Mouse (Mus musculus) fat pad, adult 2 months (tissue): Measurements from ENCODE around the gene Ctdspl.

Source experiments
- DNase-seq: peaks from one replicate; pipeline ENCODE4 v3.0.0-alpha.2; 2011; ENCODE audit warnings: low read depth, low spot score; ENCODE audit errors: extremely low read depth

Gene Ctdspl

DNA sequence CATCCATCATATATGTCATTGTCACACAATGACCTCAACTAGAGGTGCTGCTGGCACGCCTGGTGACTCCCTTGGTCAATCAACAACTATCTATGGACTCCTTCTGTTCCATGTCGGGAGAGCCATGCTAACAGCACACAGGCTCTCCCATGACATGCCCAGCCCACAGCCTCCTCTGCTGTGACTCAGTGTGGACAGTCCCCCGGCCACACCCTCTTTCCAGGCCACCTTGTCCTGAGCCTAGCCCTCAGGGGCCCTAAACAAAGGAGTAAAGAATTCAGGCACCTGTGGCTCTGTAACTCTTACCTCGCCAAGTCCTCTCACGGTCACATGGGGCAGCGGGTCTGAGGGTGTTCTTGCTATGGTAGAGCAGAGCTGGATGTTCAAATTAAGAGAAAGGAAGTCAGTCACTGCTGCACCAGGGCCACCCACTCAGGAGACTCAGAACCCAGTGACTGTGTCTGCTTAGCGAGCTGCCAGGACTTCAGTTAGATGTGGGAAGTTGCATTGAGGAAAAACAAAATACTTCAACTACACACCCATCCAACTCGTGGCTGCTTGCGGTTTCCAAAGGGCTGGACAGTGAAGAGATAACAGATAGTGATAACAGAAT, 127.8 kb downstream of the Ctdspl start:
- no peak for DNase-seq

GRCm38 (mm10) chr9:119055336-119055735, 129.1 kb downstream of the Ctdspl start:
- DNase-seq, result no peak

GRCm38 (mm10) chr9:119058245-119058644, 132.0 kb downstream of the Ctdspl start:
- no peak for DNase-seq

DNA sequence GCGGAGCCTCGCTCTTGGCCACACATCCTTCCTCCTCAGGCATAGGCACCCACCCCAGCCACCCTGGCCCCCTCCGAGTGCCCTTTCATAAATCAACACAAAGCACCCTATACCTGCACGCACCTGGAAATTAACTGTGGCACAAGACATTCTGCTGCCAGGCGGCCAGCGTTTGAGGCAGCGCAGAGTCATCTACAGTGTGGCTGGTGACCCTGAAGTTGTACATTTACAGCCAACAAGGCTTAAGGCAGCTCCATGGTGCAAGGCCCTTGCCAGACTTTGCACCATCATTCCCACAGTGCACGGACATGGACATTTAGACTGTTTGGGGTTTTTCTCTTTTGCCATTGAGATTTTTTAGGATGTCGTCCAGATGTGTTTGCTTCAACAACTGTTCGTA, 134.4 kb downstream of the Ctdspl start:
- no peak for DNase-seq

DNA sequence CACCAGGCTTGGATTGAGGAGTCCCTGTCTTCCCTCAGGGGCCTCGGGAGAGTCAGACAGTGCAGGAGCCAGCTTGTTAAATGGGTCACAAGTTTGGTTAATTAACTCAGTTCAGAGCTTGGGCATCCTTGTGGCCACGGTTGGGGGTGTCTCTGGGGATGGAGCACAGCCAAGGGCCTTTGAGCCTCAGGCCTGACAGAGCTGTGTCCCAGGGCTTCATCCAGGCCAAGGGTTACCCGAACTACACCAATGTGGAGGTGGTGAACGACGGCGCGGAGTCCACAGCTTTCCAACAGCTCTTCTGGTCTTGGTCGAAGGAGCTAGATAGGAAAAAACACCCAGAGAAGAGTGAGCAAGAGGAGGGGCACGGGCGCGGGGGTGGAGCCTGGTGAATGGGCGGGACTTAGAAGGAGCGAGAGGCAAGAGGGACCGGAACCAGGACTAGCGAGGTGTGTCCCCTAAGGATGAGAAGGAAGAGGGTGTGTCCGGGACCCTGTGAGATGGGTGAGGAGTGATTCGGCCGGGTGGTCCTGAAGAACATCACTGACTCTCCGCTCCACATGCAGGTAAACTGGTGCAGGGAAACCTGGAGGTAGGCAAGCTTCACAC, 136.9 kb downstream of the Ctdspl start:
- no peak for DNase-seq

DNA sequence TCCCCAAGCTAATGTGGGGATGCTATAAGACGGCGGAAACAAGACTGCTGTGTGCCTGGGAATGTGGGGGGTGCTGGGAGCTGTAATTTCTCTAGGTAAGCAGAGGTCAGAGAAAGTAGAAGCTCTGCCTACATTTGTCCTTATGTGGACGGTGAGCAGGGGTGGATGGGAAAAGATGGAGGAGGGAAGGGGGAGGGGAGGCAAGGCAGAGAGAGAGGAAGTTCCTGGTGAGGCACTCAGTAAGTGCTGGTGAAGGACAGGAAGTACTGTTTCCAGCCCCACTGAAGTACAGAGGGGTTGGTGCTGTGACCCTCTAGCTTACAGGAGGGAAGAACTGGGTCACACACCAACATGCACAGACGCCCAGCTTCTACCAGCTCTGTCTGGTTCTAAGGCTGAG, 138.0 kb downstream of the Ctdspl start:
- DNase-seq, result no peak

GRCm38 (mm10) chr9:119067601-119068000, 141.3 kb downstream of the Ctdspl start:
- DNase-seq, result no peak

DNA sequence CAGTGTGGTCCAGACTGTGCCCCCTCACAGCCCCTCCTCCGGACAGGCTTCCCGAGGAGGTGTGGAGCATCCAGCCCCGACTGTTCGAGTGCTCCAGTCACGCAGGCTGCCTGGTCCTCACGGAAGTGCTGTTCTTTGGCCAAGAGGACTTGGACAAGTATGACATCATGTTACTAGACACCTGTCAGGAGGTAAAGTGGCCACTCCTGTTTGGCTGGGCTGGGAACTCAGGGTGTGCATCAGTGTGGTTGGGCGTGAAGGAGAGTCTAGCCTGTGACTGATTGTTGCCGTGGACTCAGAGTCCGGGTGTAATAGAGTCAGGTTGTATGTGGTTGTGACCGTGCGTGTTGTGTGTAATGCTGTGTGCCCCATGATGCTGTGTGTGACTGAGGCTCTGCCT, 142.0 kb downstream of the Ctdspl start:
- no peak for DNase-seq

GRCm38 (mm10) chr9:119070173-119070825, 144.0 kb downstream of the Ctdspl start:
- no peak for DNase-seq

DNA sequence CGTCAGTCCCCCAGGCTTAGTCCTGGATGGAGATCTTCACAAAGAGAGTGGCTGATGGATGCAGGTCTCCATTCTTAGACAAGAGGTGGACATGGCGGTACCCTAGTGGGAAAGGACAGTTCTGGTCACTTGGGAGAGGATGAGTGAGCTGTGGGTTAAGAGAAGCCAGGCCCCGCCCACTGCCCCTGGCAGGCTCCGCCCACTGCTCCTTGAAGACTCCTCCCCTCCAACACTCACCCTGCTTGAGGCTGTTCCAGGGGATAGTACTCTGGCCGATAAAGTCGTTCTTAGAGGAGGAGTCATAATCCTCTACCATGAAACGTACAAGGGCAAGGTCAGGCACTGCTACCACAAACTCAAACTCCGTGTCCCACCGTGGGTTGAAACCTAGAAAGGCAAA, 145.5 kb downstream of the Ctdspl start:
- no peak for DNase-seq

- DNase-seq, result no peak
These were observed 147.1 kb downstream of the Ctdspl start for GRCm38 (mm10) chr9:119073184-119073895.

DNA sequence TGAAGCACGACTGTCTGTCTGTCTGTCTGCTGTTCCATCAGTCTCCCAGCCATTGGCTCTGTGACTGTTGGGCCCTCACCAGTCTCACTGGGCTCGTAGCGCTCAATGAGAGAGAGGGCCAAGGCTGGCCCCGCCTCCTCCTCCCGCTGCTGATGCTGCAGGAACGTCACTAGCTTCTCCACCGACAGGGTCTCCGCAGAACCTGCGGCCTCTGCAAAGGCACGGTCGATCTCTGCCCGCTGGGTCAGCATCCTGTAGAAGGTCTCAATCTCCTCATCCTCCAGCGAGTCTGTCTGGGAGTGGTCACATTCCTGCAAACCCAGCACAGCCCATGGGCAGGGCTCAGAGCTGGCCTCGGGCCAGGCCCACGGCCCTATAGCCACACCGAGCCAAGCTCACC, 149.4 kb downstream of the Ctdspl start:
- no peak for DNase-seq

GRCm38 (mm10) chr9:119080040-119080675, 153.9 kb downstream of the Ctdspl start:
- no peak for DNase-seq

- no peak for DNase-seq
These were observed 155.8 kb downstream of the Ctdspl start for GRCm38 (mm10) chr9:119082039-119082438.

GRCm38 (mm10) chr9:119082656-119083430, 156.6 kb downstream of the Ctdspl start:
- DNase-seq, result no peak

DNA sequence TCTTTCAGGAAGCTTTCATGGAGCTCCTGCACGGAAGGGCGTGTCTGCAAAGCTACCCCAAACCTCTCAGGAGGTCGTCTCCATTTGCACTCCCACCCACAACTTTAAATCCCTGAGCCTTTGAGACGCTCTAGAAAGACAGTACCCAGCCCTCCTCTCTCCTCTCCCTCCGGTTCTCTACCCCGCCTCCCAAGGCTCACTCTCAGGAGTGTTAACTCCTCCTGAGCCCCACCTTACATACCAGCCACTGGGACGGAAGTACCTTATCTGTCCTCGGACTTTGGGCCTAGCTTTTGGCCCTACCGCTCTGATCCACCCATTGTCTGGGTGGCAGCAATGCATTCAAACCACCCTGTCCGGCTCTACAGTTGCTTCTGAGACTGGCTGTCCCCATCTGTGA, 157.7 kb downstream of the Ctdspl start:
- DNase-seq, result no peak

DNA sequence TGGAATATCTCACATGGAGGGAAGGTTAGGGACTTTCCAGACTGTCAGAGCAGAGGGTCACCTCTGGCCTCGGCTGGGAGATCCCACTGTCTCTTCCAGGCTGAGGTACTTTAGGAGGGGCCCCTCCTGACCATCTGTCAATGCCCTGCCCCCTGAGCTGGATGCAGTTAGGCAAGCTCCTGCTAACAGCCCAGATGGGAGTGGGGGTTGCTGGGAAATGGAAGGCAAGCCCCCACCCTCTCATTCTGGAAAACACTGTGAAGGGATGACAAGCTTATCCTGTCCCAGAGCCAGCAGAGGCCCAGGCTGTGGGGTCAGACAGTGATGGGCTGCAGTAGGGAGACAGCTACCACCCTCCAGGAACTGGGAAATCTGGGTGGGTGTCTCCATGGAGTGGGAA, 160.2 kb downstream of the Ctdspl start:
- no peak for DNase-seq

DNA sequence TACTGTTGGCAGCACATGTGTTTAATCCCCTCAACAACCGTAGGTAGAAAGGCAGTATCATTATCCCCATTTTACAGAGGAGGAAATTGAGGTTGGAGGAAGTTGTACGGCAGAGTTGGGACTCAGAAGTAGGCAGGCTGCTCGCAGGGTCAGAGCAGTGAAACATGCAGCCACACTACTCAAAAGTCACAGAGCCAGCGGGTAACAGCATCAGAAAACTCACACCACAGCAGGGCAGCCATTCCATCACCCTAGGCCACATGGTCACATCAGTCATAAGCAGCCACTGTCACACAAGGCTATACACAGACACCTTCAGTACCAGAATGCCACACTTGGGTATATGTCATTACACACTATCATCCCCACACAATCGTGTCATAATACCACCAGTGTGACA, 161.1 kb downstream of the Ctdspl start:
- no peak for DNase-seq

DNA sequence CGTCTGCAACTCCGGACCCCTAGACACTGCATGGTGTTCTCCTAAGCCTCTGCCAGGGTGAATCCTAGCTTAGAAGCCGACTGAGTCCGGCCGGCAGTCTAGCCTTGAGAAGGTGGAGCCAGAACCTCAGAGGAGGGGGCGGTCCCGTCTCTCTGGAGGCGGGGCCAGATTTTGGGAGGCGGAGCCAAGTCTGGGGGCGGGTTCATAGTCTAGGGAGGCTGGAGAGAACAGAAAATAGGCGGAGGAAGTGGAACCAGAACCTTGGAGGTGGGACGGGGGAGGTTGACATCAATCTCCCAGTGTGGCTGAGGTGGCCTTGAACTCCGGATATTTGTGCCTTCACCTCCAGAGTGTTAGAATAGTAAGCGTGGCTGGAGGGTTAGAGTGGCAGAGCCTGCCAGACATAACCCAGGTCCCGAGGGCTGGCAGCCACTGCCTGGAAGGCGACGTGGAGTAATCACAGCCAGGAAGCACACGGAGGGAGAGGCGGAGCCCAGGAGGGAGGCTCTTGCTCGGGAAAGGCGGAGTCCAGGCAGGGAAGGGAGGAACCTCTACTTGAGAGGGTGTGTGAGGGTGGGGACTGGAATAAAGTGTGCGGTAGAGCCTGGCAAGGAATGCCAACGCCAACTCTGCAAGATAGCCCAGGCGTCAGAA, 162.0 kb downstream of the Ctdspl start:
- DNase-seq, result no peak

DNA sequence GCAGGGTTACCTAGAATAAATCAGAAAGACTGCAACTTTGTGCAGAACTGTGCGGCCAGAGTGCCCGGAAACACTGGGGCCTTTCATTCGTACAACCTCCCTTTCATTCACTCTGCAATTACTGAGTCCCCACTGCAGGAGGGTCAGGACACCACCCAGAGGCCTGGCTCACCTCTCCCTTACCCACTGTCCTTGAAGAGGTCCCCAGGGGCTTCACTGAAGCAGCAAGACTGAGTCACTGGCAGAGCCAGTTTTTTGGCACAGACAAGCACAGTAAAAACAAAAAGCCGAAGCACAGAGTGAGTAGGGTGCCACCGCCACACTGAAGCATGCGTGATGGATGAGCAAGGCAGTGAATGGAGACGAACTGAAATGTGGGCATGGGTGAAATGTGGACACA, 163.2 kb downstream of the Ctdspl start:
- no peak for DNase-seq
